In genomic region chr1:135180830-135181229, GRCm38 (mm10) we compare ENCODE assay signal across 21 mouse cellular contexts. TPM values are rescaled to one million over a fixed set of nuclear protein-coding genes. Genes with fewer than 3 reads are reported as not detected.
DNase-seq lines count a peak whose midpoint lies in the region; ATAC-seq and TF ChIP-seq lines count a peak whose summit lies in the region.
"Had no signal": no experiment of that assay in that cellular context is flagged by ENCODE, and none has a peak within 500 bp of the region (broad histone marks: within the 10 kb centered on the region; RNA-seq: fewer than 3 reads in every experiment).

No protein-coding gene starts in this region.

- TF ChIP-seq CTCF in small intestine, adult 2 months (IDR thresholded peaks at IDR 0.05; ENCODE audit: extremely low read depth, insufficient read length, insufficient replicate concordance, low read depth, low read length): no peak
- TF ChIP-seq CTCF in stomach, postnatal 0 days (IDR thresholded peaks at IDR 0.05; ENCODE audit: low read depth): no peak

- no peak for TF ChIP-seq EP300 in stomach, postnatal 0 days (optimal IDR thresholded peaks at IDR 0.05)

- no peak for TF ChIP-seq POLR2A in small intestine, adult 2 months (IDR thresholded peaks at IDR 0.05; ENCODE audit: low read depth, low read length)

- H3K27ac ChIP-seq in intestine, embryonic 15.5 days: peak overlapping the region; percentile 74
- H3K27ac ChIP-seq in small intestine, adult 2 months (ENCODE audit: insufficient read depth, low read depth, low read length): peak overlapping the region; percentile 95
- peak overlapping the region; percentile 75 for H3K27ac ChIP-seq in stomach, postnatal 0 days (replicated peaks)
- H3K27ac ChIP-seq: embryonic facial prominence, embryonic 12.5 days; forebrain, embryonic 12.5 days; hindbrain, embryonic 10.5 days; hindbrain, embryonic 14.5 days had no signal

- H3K9me3 ChIP-seq in intestine, embryonic 15.5 days: no peaks in the 10 kb centered on the region
- no peaks in the 10 kb centered on the region for H3K9me3 ChIP-seq in stomach, postnatal 0 days (ENCODE audit: control insufficient read depth, low read length)
- H3K9me3 ChIP-seq: embryonic facial prominence, embryonic 12.5 days; forebrain, embryonic 12.5 days; G1E; heart, embryonic 12.5 days; hindbrain, embryonic 10.5 days had no signal

- no peak overlapping the region for H3K4me3 ChIP-seq in intestine, embryonic 15.5 days (replicated peaks)
- no peak overlapping the region for H3K4me3 ChIP-seq in small intestine, adult 2 months (ENCODE audit: low read depth, low read length)
- H3K4me3 ChIP-seq in stomach, postnatal 0 days (ENCODE audit: low read depth, low read length): no peak overlapping the region
- H3K4me3 ChIP-seq: embryonic facial prominence, embryonic 12.5 days; forebrain, embryonic 12.5 days; heart, embryonic 12.5 days; hindbrain, embryonic 10.5 days had no signal

- peak; percentile 66 for DNase-seq in urinary bladder, postnatal 14 days (ENCODE audit: low spot score)
- no peak for DNase-seq in urinary bladder, postnatal 4 days (ENCODE audit: low spot score in 2 of 2)
- DNase-seq in stomach, postnatal 0 days (ENCODE audit: low spot score): peak; percentile 88
- DNase-seq in B cell, adult 2 months: no peak
- no peak for DNase-seq in heart, adult 9 months (ENCODE audit: low spot score in 2 of 2)
- DNase-seq: adrenal gland, adult 8-10 months; cerebellum, adult 11 months; cerebellum, adult 8-10 months; cerebellum, postnatal 14 days; gastrocnemius, postnatal 10 days; heart, adult 18-20 months had no signal

- no peak overlapping the region for H3K4me2 ChIP-seq in intestine, embryonic 15.5 days (replicated peaks)
- no peak overlapping the region for H3K4me2 ChIP-seq in stomach, postnatal 0 days (replicated peaks; ENCODE audit: low read depth)
- H3K4me2 ChIP-seq: embryonic facial prominence, embryonic 12.5 days; forebrain, embryonic 12.5 days; heart, embryonic 12.5 days; hindbrain, embryonic 14.5 days had no signal

- WGBS in intestine, embryonic 15.5 days: 53% methylated on average over 10 of the region's 10 CpGs
- WGBS in small intestine, adult 2 months: 24% methylated on average over 10 of the region's 10 CpGs
- 53% methylated on average over 10 of the region's 10 CpGs for WGBS in stomach, postnatal 0 days

- peak; percentile 85 for ATAC-seq in intestine, embryonic 15.5 days
- ATAC-seq in stomach, postnatal 0 days (ENCODE audit: low FRiP score, low TSS enrichment): peak; percentile 84
- ATAC-seq: forebrain, embryonic 16.5 days had no signal

- no peaks in the 10 kb centered on the region for H3K27me3 ChIP-seq in intestine, embryonic 15.5 days (replicated peaks)
- no peaks in the 10 kb centered on the region for H3K27me3 ChIP-seq in small intestine, adult 2 months (ENCODE audit: control insufficient read depth, insufficient read depth, low read length)
- H3K27me3 ChIP-seq in stomach, postnatal 0 days (ENCODE audit: control insufficient read depth, insufficient read depth, low read length): no peaks in the 10 kb centered on the region
- H3K27me3 ChIP-seq: embryonic facial prominence, embryonic 12.5 days had no signal

- peaks cover 24% of the 10 kb centered on the region for H3K4me1 ChIP-seq in intestine, embryonic 15.5 days (replicated peaks)
- H3K4me1 ChIP-seq in small intestine, adult 2 months (ENCODE audit: control insufficient read depth, insufficient read depth, insufficient read length, low read length): peaks cover 66% of the 10 kb centered on the region
- H3K4me1 ChIP-seq in stomach, postnatal 0 days (replicated peaks; ENCODE audit: control insufficient read depth, insufficient read depth): peaks cover 3% of the 10 kb centered on the region; the same call in 1 of the 2 replicates
- H3K4me1 ChIP-seq: forebrain, embryonic 12.5 days had no signal

- no peaks in the 10 kb centered on the region for H3K36me3 ChIP-seq in intestine, embryonic 15.5 days
- H3K36me3 ChIP-seq in small intestine, adult 2 months (ENCODE audit: control insufficient read depth, insufficient read depth, low read length): no peaks in the 10 kb centered on the region
- H3K36me3 ChIP-seq in stomach, postnatal 0 days (ENCODE audit: control insufficient read depth, insufficient read depth, low read length): no peaks in the 10 kb centered on the region
- H3K36me3 ChIP-seq: embryonic facial prominence, embryonic 12.5 days; forebrain, embryonic 12.5 days; G1E; heart, embryonic 12.5 days; hindbrain, embryonic 10.5 days had no signal

- H3K9ac ChIP-seq in intestine, embryonic 15.5 days: no peak overlapping the region
- H3K9ac ChIP-seq in stomach, postnatal 0 days (ENCODE audit: low read length): no peak overlapping the region
- H3K9ac ChIP-seq: embryonic facial prominence, embryonic 12.5 days; forebrain, embryonic 12.5 days; heart, embryonic 12.5 days; hindbrain, embryonic 14.5 days had no signal

RNA-seq across cellular contexts. Expression of gene Gpr37l1, which starts 13.3 kb away (rescaled TPM):
- polyA plus RNA-seq in intestine, embryonic 15.5 days (2015; fragmentation: Nextera tagmentation; extraction: Ambion mirVana): 0.47 and 0.73 TPM in 2 replicates
- 1.9 and 2.2 TPM in 2 replicates for polyA plus RNA-seq in small intestine, adult 2 months (2012; rRNA removed)
- polyA plus RNA-seq in stomach, postnatal 0 days (2015; fragmentation: Nextera tagmentation; extraction: Ambion mirVana): 3.1 and 3.4 TPM in 2 replicates
- polyA plus RNA-seq: embryonic facial prominence, embryonic 12.5 days; forebrain, embryonic 12.5 days; G1E; heart, embryonic 12.5 days; heart, embryonic 16.5 days; hindbrain, embryonic 10.5 days had no signal

RNA-seq across cellular contexts. Expression of gene Arl8a, which starts 34.2 kb away (rescaled TPM):
- polyA plus RNA-seq in intestine, embryonic 15.5 days (2015; fragmentation: Nextera tagmentation; extraction: Ambion mirVana): 60.6 TPM in 2 replicates
- polyA plus RNA-seq in small intestine, adult 2 months (2012; rRNA removed): 31.0 and 82.9 TPM in 2 replicates
- 42.2 and 43.9 TPM in 2 replicates for polyA plus RNA-seq in stomach, postnatal 0 days (2015; fragmentation: Nextera tagmentation; extraction: Ambion mirVana)

RNA-seq across cellular contexts. Expression of gene Ptpn7, which starts 48.3 kb away (rescaled TPM):
- polyA plus RNA-seq in intestine, embryonic 15.5 days (2015; fragmentation: Nextera tagmentation; extraction: Ambion mirVana): 2.0 TPM in 2 replicates
- polyA plus RNA-seq in small intestine, adult 2 months (2012; rRNA removed): 3.9 and 5.4 TPM in 2 replicates
- polyA plus RNA-seq in stomach, postnatal 0 days (2015; fragmentation: Nextera tagmentation; extraction: Ambion mirVana): 0.32 and 0.46 TPM in 2 replicates

Comparison
In these comparisons a context has a peak if more than half of its experiments do, and no peak if none do; other contexts are left out.
1. DNase-seq: peak in urinary bladder, postnatal 14 days (single experiment) and stomach, postnatal 0 days (single experiment); none in urinary bladder, postnatal 4 days (0 of 2), B cell, adult 2 months (0 of 2) and heart, adult 9 months (0 of 2).
2. Peak in every context shown above with its lines, with median percentiles within 50 percentile points of each other: H3K27ac ChIP-seq.